Mouse (Mus musculus): Measurements from ENCODE around the gene Cep89. TPM values are rescaled to one million over a fixed set of nuclear protein-coding genes. Genes with fewer than 3 reads are reported as not detected.

Gene Cep89
- polyA plus RNA-seq, 1 experiment from 2014 or later: 10.3 TPM

- 77% methylated on average over 8 of the region's 8 CpGs for WGBS (ENCODE audit: insufficient replicate concordance)
These were observed 16.5 kb upstream of the Cep89 start for GRCm38 (mm10) chr7:35380351-35380750.

GRCm38 (mm10) chr7:35381861-35382260 is 15.0 kb upstream of the Cep89 start:
- Histone ChIP-seq H3K27ac (ENCODE audit: low read depth) (no peak overlapping the region), H3K4me1 (ENCODE audit: insufficient read depth) (no peaks in the 10 kb centered on the region), H3K27me3 (ENCODE audit: insufficient read depth, low read length) (no peaks in the 10 kb centered on the region), H3K9me3 (ENCODE audit: low read length) (no peaks in the 10 kb centered on the region), H3K9ac (replicated peaks) (no peak overlapping the region), H3K4me2 (ENCODE audit: low read depth, low read length) (no peak overlapping the region), H3K4me3 (ENCODE audit: low read depth, low read length) (no peak overlapping the region), H3K36me3 (replicated peaks; ENCODE audit: insufficient read depth, low read length) (peaks cover 3% of the 10 kb centered on the region; the same call in 1 of the 2 replicates)
- no peak for DNase-seq
- 78% methylated on average over 11 of the region's 16 CpGs for WGBS (ENCODE audit: insufficient replicate concordance)
- ATAC-seq: no peak
- TF ChIP-seq EP300 (IDR thresholded peaks at IDR 0.05; ENCODE audit: low read depth): no peak

More at GRCm38 (mm10) chr7:35380351-35380750, 16.5 kb upstream of the Cep89 start:
- peaks cover 3% of the 10 kb centered on the region; the same call in 1 of the 2 replicates for H3K36me3 ChIP-seq (replicated peaks; ENCODE audit: insufficient read depth, low read length)
- no peaks in the 10 kb centered on the region for H3K4me1 ChIP-seq (ENCODE audit: insufficient read depth)
- no peak overlapping the region for H3K27ac ChIP-seq (ENCODE audit: low read depth)
- H3K9ac ChIP-seq (replicated peaks): no peak overlapping the region
- TF ChIP-seq EP300 (IDR thresholded peaks at IDR 0.05; ENCODE audit: low read depth): no peak
- TF ChIP-seq CTCF (IDR thresholded peaks at IDR 0.05; ENCODE audit: low read depth): no peak
- no peak for ATAC-seq
- H3K4me2 ChIP-seq (ENCODE audit: low read depth, low read length): no peak overlapping the region
- no peaks in the 10 kb centered on the region for H3K27me3 ChIP-seq (ENCODE audit: insufficient read depth, low read length)
- H3K4me3 ChIP-seq (ENCODE audit: low read depth, low read length): no peak overlapping the region
- no peak for DNase-seq
- no peaks in the 10 kb centered on the region for H3K9me3 ChIP-seq (ENCODE audit: low read length)

- WGBS (ENCODE audit: insufficient replicate concordance): 46% methylated on average over 2 of the region's 2 CpGs
- ATAC-seq: no peak
These were observed 14.0 kb upstream of the Cep89 start for GRCm38 (mm10) chr7:35382706-35383353.

GRCm38 (mm10) chr7:35386525-35386952 is 10.3 kb upstream of the Cep89 start:
- Histone ChIP-seq H3K4me1 (ENCODE audit: insufficient read depth) (no peaks in the 10 kb centered on the region), H3K9ac (replicated peaks) (no peak overlapping the region), H3K4me2 (ENCODE audit: low read depth, low read length) (no peak overlapping the region), H3K27ac (ENCODE audit: low read depth) (no peak overlapping the region), H3K27me3 (ENCODE audit: insufficient read depth, low read length) (no peaks in the 10 kb centered on the region), H3K9me3 (ENCODE audit: low read length) (no peaks in the 10 kb centered on the region), H3K36me3 (replicated peaks; ENCODE audit: insufficient read depth, low read length) (peaks cover 3% of the 10 kb centered on the region), H3K4me3 (ENCODE audit: low read depth, low read length) (no peak overlapping the region)
- ATAC-seq (peak; percentile 85), DNase-seq (peak; percentile 42)
- WGBS (ENCODE audit: insufficient replicate concordance): 59% methylated on average over 6 of the region's 6 CpGs
- TF ChIP-seq CTCF (IDR thresholded peaks at IDR 0.05; ENCODE audit: low read depth): peak; percentile 63
- no peak for TF ChIP-seq EP300 (IDR thresholded peaks at IDR 0.05; ENCODE audit: low read depth)

More at GRCm38 (mm10) chr7:35382706-35383353, 14.0 kb upstream of the Cep89 start:
- no peaks in the 10 kb centered on the region for H3K9me3 ChIP-seq (ENCODE audit: low read length)
- TF ChIP-seq CTCF (IDR thresholded peaks at IDR 0.05; ENCODE audit: low read depth): no peak
- no peak for TF ChIP-seq EP300 (IDR thresholded peaks at IDR 0.05; ENCODE audit: low read depth)
- no peak overlapping the region for H3K4me2 ChIP-seq (ENCODE audit: low read depth, low read length)
- no peaks in the 10 kb centered on the region for H3K4me1 ChIP-seq (ENCODE audit: insufficient read depth)
- H3K4me3 ChIP-seq (ENCODE audit: low read depth, low read length): no peak overlapping the region
- H3K9ac ChIP-seq (replicated peaks): no peak overlapping the region
- DNase-seq: no peak
- no peaks in the 10 kb centered on the region for H3K27me3 ChIP-seq (ENCODE audit: insufficient read depth, low read length)
- H3K36me3 ChIP-seq (replicated peaks; ENCODE audit: insufficient read depth, low read length): peaks cover 3% of the 10 kb centered on the region
- no peak overlapping the region for H3K27ac ChIP-seq (ENCODE audit: low read depth)

- Histone ChIP-seq H3K4me3 (ENCODE audit: low read depth, low read length) (no peak overlapping the region), H3K27ac (ENCODE audit: low read depth) (no peak overlapping the region), H3K36me3 (replicated peaks; ENCODE audit: insufficient read depth, low read length) (peaks cover 11% of the 10 kb centered on the region), H3K9ac (replicated peaks) (no peak overlapping the region), H3K4me1 (ENCODE audit: insufficient read depth) (no peaks in the 10 kb centered on the region), H3K9me3 (ENCODE audit: low read length) (no peaks in the 10 kb centered on the region), H3K4me2 (ENCODE audit: low read depth, low read length) (no peak overlapping the region), H3K27me3 (ENCODE audit: insufficient read depth, low read length) (no peaks in the 10 kb centered on the region)
- ATAC-seq (no peak), DNase-seq (no peak)
- no peak for TF ChIP-seq CTCF (IDR thresholded peaks at IDR 0.05; ENCODE audit: low read depth)
- no peak for TF ChIP-seq EP300 (IDR thresholded peaks at IDR 0.05; ENCODE audit: low read depth)
- WGBS (ENCODE audit: insufficient replicate concordance): 72% methylated on average over 6 of the region's 6 CpGs
These were observed 8.1 kb upstream of the Cep89 start for GRCm38 (mm10) chr7:35388694-35389093.

DNA sequence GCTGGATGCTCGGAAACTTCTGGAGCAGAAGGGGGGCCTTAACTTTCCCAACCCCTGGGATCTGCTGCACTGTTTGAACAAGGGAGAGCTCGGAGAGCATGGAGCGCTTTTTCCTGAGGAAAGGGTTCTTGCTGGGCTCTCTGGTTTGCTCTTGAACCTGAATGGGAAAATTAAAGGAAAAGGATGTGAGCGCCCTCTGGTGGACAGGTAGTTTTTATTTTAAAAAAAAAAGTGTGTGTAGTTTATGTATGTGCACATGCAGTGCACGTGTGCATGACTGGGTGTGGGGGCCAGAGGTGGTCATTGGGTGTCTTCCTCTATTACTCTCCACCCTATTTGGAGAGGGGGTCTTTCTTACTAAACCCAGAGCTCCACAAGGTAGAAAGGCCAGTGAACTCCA is 3.9 kb upstream of the Cep89 start:
- 65% methylated on average over 5 of the region's 5 CpGs for WGBS (ENCODE audit: insufficient replicate concordance)
- Histone ChIP-seq H3K4me3 (ENCODE audit: low read depth, low read length) (no peak overlapping the region), H3K9me3 (ENCODE audit: low read length) (no peaks in the 10 kb centered on the region), H3K9ac (replicated peaks) (no peak overlapping the region), H3K36me3 (replicated peaks; ENCODE audit: insufficient read depth, low read length) (peaks cover 20% of the 10 kb centered on the region), H3K4me1 (ENCODE audit: insufficient read depth) (peaks cover 17% of the 10 kb centered on the region), H3K4me2 (ENCODE audit: low read depth, low read length) (no peak overlapping the region), H3K27ac (ENCODE audit: low read depth) (peak overlapping the region; percentile 53; the same call in 1 of the 2 replicates), H3K27me3 (ENCODE audit: insufficient read depth, low read length) (no peaks in the 10 kb centered on the region)
- ATAC-seq (no peak), DNase-seq (no peak)
- TF ChIP-seq CTCF (IDR thresholded peaks at IDR 0.05; ENCODE audit: low read depth) (peak; percentile 56), EP300 (IDR thresholded peaks at IDR 0.05; ENCODE audit: low read depth) (no peak)
